Mouse (Mus musculus) G1E (cell line): Measurements from ENCODE around the gene Fcgrt. TPM values are rescaled to one million over a fixed set of nuclear protein-coding genes. Genes with fewer than 3 reads are reported as not detected.
A peak's percentile ranks its signal among the peaks of the same experiment; 100 is the strongest.

Experiments used
- ATAC-seq: 2 replicates; pipeline ENCODE4 v1.8.0; 2016; ENCODE audit warnings: mild to moderate bottlenecking; ENCODE audit not compliant: insufficient number of reproducible peaks, poor library complexity, low FRiP score, severe bottlenecking; ENCODE audit errors: extremely low read depth
- DNase-seq: peaks from one replicate; pipeline ENCODE4 v3.0.0; 2012; ENCODE audit warnings: low spot score
- H3K27me3 ChIP-seq: 2 replicates; pipeline ENCODE4 v1.6.1; 2012; ENCODE audit warnings: mild to moderate bottlenecking, low read length, inconsistent platforms; ENCODE audit not compliant: insufficient read depth
- H3K36me3 ChIP-seq: replicated peaks from 2 replicates; pipeline ENCODE3; 2012; ENCODE audit warnings: mild to moderate bottlenecking, inconsistent platforms
- H3K4me1 ChIP-seq: 2 replicates; pipeline ENCODE4 v1.6.1; 2012; ENCODE audit warnings: low read depth, low read length, inconsistent platforms, mixed read lengths; ENCODE audit not compliant: insufficient read depth
- H3K4me3 ChIP-seq: 2 replicates; pipeline ENCODE4 v1.5.1; 2012; ENCODE audit warnings: low read depth, mild to moderate bottlenecking, inconsistent platforms, low read length, moderate library complexity, mixed read lengths
- H3K9me3 ChIP-seq: replicated peaks from 2 replicates; pipeline ENCODE4 v1.6.1; 2012; ENCODE audit warnings: inconsistent platforms
- CTCF ChIP-seq: IDR thresholded peaks from 2 replicates; pipeline ENCODE4 v1.5.1; 2012; ENCODE audit warnings: low read depth, low read length, inconsistent platforms, mixed read lengths
- GATA1 ChIP-seq: IDR thresholded peaks from 2 replicates; pipeline ENCODE4 v1.6.1; 2012; ENCODE audit warnings: borderline replicate concordance, low read length, inconsistent platforms, mixed read lengths
- GATA2 ChIP-seq: IDR thresholded peaks from 2 replicates; pipeline ENCODE4 v1.6.1; 2012; ENCODE audit warnings: low read depth, low read length, inconsistent platforms, borderline replicate concordance
- POLR2AphosphoS5 ChIP-seq: IDR thresholded peaks from 2 replicates; pipeline ENCODE4 v1.6.1; 2012; ENCODE audit warnings: low read depth, low read length, inconsistent platforms; ENCODE audit not compliant: insufficient replicate concordance
- TAL1 ChIP-seq: conservative IDR thresholded peaks from 2 replicates; pipeline ENCODE4 v1.6.1; 2012; ENCODE audit warnings: low read depth, low read length, inconsistent platforms, mixed read lengths
- polyA plus RNA-seq: library from polyadenylated mRNA; stranded (reverse); fragments of >175 nt; gene quantifications from 2 replicates; pipeline ENCODE4 v1.2.3, GENCODE M21; 2012
- total RNA-seq, 2 experiments: library from RNA; stranded (forward) in 1 of 2; stranded (reverse) in 1 of 2; fragments of 200-1000 nt in 1 of 2; fragments of >200 nt in 1 of 2; fragmentation: Nextera tagmentation in 1 of 2; gene quantifications; 2 replicates each; pipeline ENCODE4 v1.2.3; 2014 to 2017

Gene Fcgrt
- total and polyA plus RNA-seq, 3 experiments = not detected

- Histone ChIP-seq H3K36me3 (peaks cover 43% of the 10 kb centered on the region), H3K4me3 (peak overlapping the region; percentile 71; the same call in 1 of the 2 replicates), H3K27me3 (no peaks in the 10 kb centered on the region), H3K9me3 (peaks cover 3% of the 10 kb centered on the region; the same call in 1 of the 2 replicates), H3K4me1 (peaks cover 85% of the 10 kb centered on the region)
- TF ChIP-seq GATA1 (no peak), TAL1 (no peak)
- no peak for ATAC-seq
- DNase-seq = no peak
Measured at GRCm38 (mm10) chr7:45133446-45134159, 30.0 kb upstream of the Fcgrt start.

- Histone ChIP-seq H3K27me3 (no peaks in the 10 kb centered on the region), H3K36me3 (peaks cover 55% of the 10 kb centered on the region)
- TF ChIP-seq POLR2AphosphoS5 (no peak), TAL1 (no peak), GATA2 (no peak), GATA1 (no peak), CTCF (no peak)
Measured at GRCm38 (mm10) chr7:45131850-45132249, 28.2 kb upstream of the Fcgrt start.

GRCm38 (mm10) chr7:45129776-45130512, 26.3 kb upstream of the Fcgrt start:
- peak overlapping the region; percentile 93; the same call in 1 of the 2 replicates for H3K4me3 ChIP-seq
- peaks cover 3% of the 10 kb centered on the region; the same call in 1 of the 2 replicates for H3K9me3 ChIP-seq
- peaks cover 73% of the 10 kb centered on the region for H3K4me1 ChIP-seq
- TF ChIP-seq TAL1 (no peak), GATA2 (no peak), POLR2AphosphoS5 (no peak), CTCF (no peak), GATA1 (no peak)
- H3K27me3 ChIP-seq = no peaks in the 10 kb centered on the region
- ATAC-seq (no peak), DNase-seq (no peak)
- peaks cover 74% of the 10 kb centered on the region for H3K36me3 ChIP-seq

More at GRCm38 (mm10) chr7:45131850-45132249, 28.2 kb upstream of the Fcgrt start:
- DNase-seq = no peak
- H3K4me1 ChIP-seq = peaks cover 72% of the 10 kb centered on the region
- ATAC-seq = no peak
- H3K9me3 ChIP-seq = peaks cover 3% of the 10 kb centered on the region; the same call in 1 of the 2 replicates
- H3K4me3 ChIP-seq = no peak overlapping the region; the same call in 1 of the 2 replicates

GRCm38 (mm10) chr7:45129318-45129717, 25.7 kb upstream of the Fcgrt start:
- H3K4me3 ChIP-seq = peak overlapping the region; percentile 93
- TF ChIP-seq GATA1 (no peak), CTCF (no peak), POLR2AphosphoS5 (no peak), GATA2 (no peak), TAL1 (no peak)
- H3K27me3 ChIP-seq = no peaks in the 10 kb centered on the region
- DNase-seq (no peak), ATAC-seq (no peak)
- peaks cover 73% of the 10 kb centered on the region for H3K4me1 ChIP-seq
- peaks cover 3% of the 10 kb centered on the region; the same call in 1 of the 2 replicates for H3K9me3 ChIP-seq
- H3K36me3 ChIP-seq = peaks cover 75% of the 10 kb centered on the region

- ATAC-seq = peak; percentile 66
- peak; percentile 99 for DNase-seq
- H3K9me3 ChIP-seq = peaks cover 3% of the 10 kb centered on the region; the same call in 1 of the 2 replicates
Measured at GRCm38 (mm10) chr7:45128624-45129246, 25.1 kb upstream of the Fcgrt start, which contains the start of gene Rpl13a. TSS of gene Rpl13a (minus strand) at chr7:45128761.

More at GRCm38 (mm10) chr7:45128624-45129246, 25.1 kb upstream of the Fcgrt start, which contains the start of gene Rpl13a:
- Histone ChIP-seq H3K27me3 (no peaks in the 10 kb centered on the region), H3K36me3 (peaks cover 71% of the 10 kb centered on the region), H3K4me1 (peaks cover 67% of the 10 kb centered on the region), H3K4me3 (peak within 1 kb of the TSS; percentile 93)
- no peak for TF ChIP-seq GATA1
- peak; percentile 82 for TF ChIP-seq CTCF
- no peak for TF ChIP-seq TAL1
- no peak for TF ChIP-seq GATA2
- TF ChIP-seq POLR2AphosphoS5 = 0 out of 2 replicates have a peak, but pooled peaks have one; percentile 15
